Mouse (Mus musculus) T-helper 1 cell (primary cell): Measurements from ENCODE around the gene Tmem214.

ENCODE experiments used
- in situ Hi-C: fragments of 300-600 bp; cut with MboI, MseI; formaldehyde crosslinking; loops from one replicate; pipeline ENCODE4 v1.15.1; 2025; ENCODE audit warnings: high pct_unique_total_duplicates

The Tmem214 gene

GRCm38 (mm10) chr5:30914849-30915248 is 47.0 kb downstream of the Tmem214 start:
- in situ Hi-C loops, result no loop called here

- in situ Hi-C loops, result no loop called here
Measured at GRCm38 (mm10) chr5:30915456-30915855, 47.6 kb downstream of the Tmem214 start.

GRCm38 (mm10) chr5:30915974-30916433 is 48.2 kb downstream of the Tmem214 start:
- in situ Hi-C loops, result no loop called here

GRCm38 (mm10) chr5:30916841-30917240 is 49.0 kb downstream of the Tmem214 start:
- in situ Hi-C loops, result no loop called here

- in situ Hi-C loops, result no loop called here
Measured at GRCm38 (mm10) chr5:30917348-30917747, 49.5 kb downstream of the Tmem214 start.

- in situ Hi-C loops, result no loop called here
Measured at GRCm38 (mm10) chr5:30917891-30918670, 50.3 kb downstream of the Tmem214 start.

GRCm38 (mm10) chr5:30918691-30919090 is 50.9 kb downstream of the Tmem214 start:
- in situ Hi-C loops, result no loop called here

GRCm38 (mm10) chr5:30919831-30920614 is 52.2 kb downstream of the Tmem214 start:
- in situ Hi-C loops, result no loop called here

GRCm38 (mm10) chr5:30920621-30921020 is 52.8 kb downstream of the Tmem214 start:
- in situ Hi-C loops, result no loop called here

GRCm38 (mm10) chr5:30921256-30922033 is 53.6 kb downstream of the Tmem214 start, which contains the start of gene Khk:
Khk (plus strand) TSS chr5:30921431.
- in situ Hi-C loops, result no loop called here

GRCm38 (mm10) chr5:30922581-30923041 is 54.8 kb downstream of the Tmem214 start:
- in situ Hi-C loops, result no loop called here

GRCm38 (mm10) chr5:30923119-30923518 is 55.3 kb downstream of the Tmem214 start:
- in situ Hi-C loops, result no loop called here

- in situ Hi-C loops, result loop anchor here (5.0 kb wide), 1 partner anchor 78 kb away; no protein-coding TSS in a partner anchor
Measured at GRCm38 (mm10) chr5:30924614-30925013, 56.8 kb downstream of the Tmem214 start.

GRCm38 (mm10) chr5:30925217-30925616 is 57.4 kb downstream of the Tmem214 start:
- in situ Hi-C loops, result loop anchor here (5.0 kb wide), 1 partner anchor 77 kb away; no protein-coding TSS in a partner anchor

- in situ Hi-C loops, result loop anchor here (5.0 kb wide), 1 partner anchor 76 kb away; no protein-coding TSS in a partner anchor
Measured at GRCm38 (mm10) chr5:30926073-30926472, 58.3 kb downstream of the Tmem214 start.

- in situ Hi-C loops, result loop anchor here (5.0 kb wide), 1 partner anchor 74 kb away; no protein-coding TSS in a partner anchor
Measured at GRCm38 (mm10) chr5:30927945-30928529, 60.2 kb downstream of the Tmem214 start.
